8 mouse cellular contexts compared by ENCODE assay signal in the genomic region with DNA sequence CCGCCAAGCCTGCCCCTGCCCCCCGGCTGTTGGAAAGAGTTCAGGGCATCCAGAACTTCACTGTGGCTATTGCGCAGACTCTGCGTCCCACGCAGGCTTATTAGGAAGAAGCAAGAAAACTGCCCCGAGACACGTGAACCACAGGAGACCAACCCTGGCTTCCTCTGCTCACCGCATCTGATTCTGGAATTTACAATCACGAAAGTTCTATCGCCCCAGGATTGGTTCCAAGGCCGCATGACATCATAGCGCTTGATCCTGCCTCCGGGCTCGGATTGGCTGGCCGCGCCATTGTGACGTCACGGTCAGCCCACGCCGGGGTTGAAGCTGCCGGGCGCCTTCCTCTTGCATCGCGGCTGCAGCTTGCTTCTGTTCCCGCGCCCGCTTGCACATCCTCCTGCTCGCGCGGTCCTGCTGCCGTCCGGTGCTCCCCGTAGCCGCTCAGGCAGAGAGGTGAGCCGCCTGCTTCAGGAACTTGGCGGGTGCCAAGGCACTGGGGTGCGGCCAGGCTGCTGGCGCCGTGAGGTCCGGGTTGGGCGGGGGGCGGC. TPM values are rescaled to one million over a fixed set of nuclear protein-coding genes. Genes with fewer than 3 reads are reported as not detected.
DNase-seq lines count a peak whose midpoint lies in the region; ATAC-seq and TF ChIP-seq lines count a peak whose summit lies in the region.

TSS of gene Elovl5 (plus strand) at position 291 of the 548 bp plus-strand sequence.

- TF ChIP-seq EP300 in heart, adult 2 months (IDR thresholded peaks at IDR 0.05; ENCODE audit: insufficient read depth, low read depth, low read length), result no peak; the same call in 1 of the 2 replicates

- intact Hi-C loops in heart, adult 2 months (cut with DNase I), result loop anchor here (10.0 kb wide), 1 partner anchor 258 kb away; no protein-coding TSS in a partner anchor

- H3K79me2 ChIP-seq in heart, adult 2 months (replicated peaks; ENCODE audit: control insufficient read depth, insufficient read depth, low read length), result peaks cover 2% of the 10 kb centered on the region; the same call in 1 of the 2 replicates

- peak; percentile 95 for ATAC-seq in embryonic facial prominence, embryonic 14.5 days (ENCODE audit: low read depth)
- peak; percentile 94 for ATAC-seq in limb, embryonic 13.5 days (ENCODE audit: low FRiP score, low read depth)
- ATAC-seq in midbrain, embryonic 16.5 days, result peak; percentile 96

- peak within 1 kb of the TSS; percentile 88 for H3K4me3 ChIP-seq in embryonic facial prominence, embryonic 14.5 days (ENCODE audit: low read depth, low read length)
- H3K4me3 ChIP-seq in heart, adult 2 months, result peak within 1 kb of the TSS; percentile 84
- H3K4me3 ChIP-seq in limb, embryonic 13.5 days, result peak within 1 kb of the TSS; percentile 87
- H3K4me3 ChIP-seq in midbrain, embryonic 16.5 days (ENCODE audit: low read depth, low read length), result peak within 1 kb of the TSS; percentile 96

- no peaks in the 10 kb centered on the region for H3K9me3 ChIP-seq in embryonic facial prominence, embryonic 14.5 days (ENCODE audit: control insufficient read depth, low read length)
- no peaks in the 10 kb centered on the region for H3K9me3 ChIP-seq in limb, embryonic 13.5 days
- no peaks in the 10 kb centered on the region for H3K9me3 ChIP-seq in midbrain, embryonic 16.5 days (replicated peaks; ENCODE audit: control insufficient read depth, low read length, poor library complexity, severe bottlenecking)

- peak within 1 kb of the TSS; percentile 76 for H3K4me2 ChIP-seq in embryonic facial prominence, embryonic 14.5 days (ENCODE audit: low read depth, low read length)
- H3K4me2 ChIP-seq in limb, embryonic 13.5 days (replicated peaks), result peak within 1 kb of the TSS; percentile 87
- peak within 1 kb of the TSS; percentile 97 for H3K4me2 ChIP-seq in midbrain, embryonic 16.5 days (ENCODE audit: low read length)

- TF ChIP-seq POLR2A in heart, adult 2 months (IDR thresholded peaks at IDR 0.05; ENCODE audit: insufficient read depth, low read depth, low read length), result peak; percentile 79

- under 1% methylated on average over 42 of the region's 42 CpGs for WGBS in embryonic facial prominence, embryonic 14.5 days
- WGBS in heart, adult 2 months, result under 1% methylated on average over 42 of the region's 42 CpGs
- under 1% methylated on average over 42 of the region's 42 CpGs for WGBS in limb, embryonic 13.5 days
- under 1% methylated on average over 42 of the region's 42 CpGs for WGBS in midbrain, embryonic 16.5 days

- no peak for TF ChIP-seq CTCF in heart, adult 2 months (IDR thresholded peaks at IDR 0.05)

- H3K27me3 ChIP-seq in embryonic facial prominence, embryonic 14.5 days (replicated peaks; ENCODE audit: control insufficient read depth, insufficient read depth, low read length), result no peaks in the 10 kb centered on the region
- no peaks in the 10 kb centered on the region for H3K27me3 ChIP-seq in heart, adult 2 months (ENCODE audit: control insufficient read depth, insufficient read depth, low read length)
- no peaks in the 10 kb centered on the region for H3K27me3 ChIP-seq in limb, embryonic 13.5 days
- no peaks in the 10 kb centered on the region for H3K27me3 ChIP-seq in midbrain, embryonic 16.5 days (ENCODE audit: control insufficient read depth, insufficient read depth, low read depth, low read length)

- peaks cover 12% of the 10 kb centered on the region; the same call in 1 of the 2 replicates for H3K4me1 ChIP-seq in embryonic facial prominence, embryonic 14.5 days (ENCODE audit: control insufficient read depth, insufficient read depth, low read length)
- peaks cover 7% of the 10 kb centered on the region for H3K4me1 ChIP-seq in heart, adult 2 months (ENCODE audit: control insufficient read depth, insufficient read depth, low read length)
- H3K4me1 ChIP-seq in limb, embryonic 13.5 days, result peaks cover 36% of the 10 kb centered on the region
- peaks cover 17% of the 10 kb centered on the region for H3K4me1 ChIP-seq in midbrain, embryonic 16.5 days (ENCODE audit: control insufficient read depth, insufficient read depth, low read length)

- no peaks in the 10 kb centered on the region for H3K36me3 ChIP-seq in embryonic facial prominence, embryonic 14.5 days (ENCODE audit: control insufficient read depth, insufficient read depth, low read length)
- H3K36me3 ChIP-seq in heart, adult 2 months (ENCODE audit: control insufficient read depth, insufficient read depth, low read length), result peaks cover 3% of the 10 kb centered on the region; the same call in 1 of the 2 replicates
- no peaks in the 10 kb centered on the region for H3K36me3 ChIP-seq in limb, embryonic 13.5 days
- no peaks in the 10 kb centered on the region for H3K36me3 ChIP-seq in midbrain, embryonic 16.5 days (ENCODE audit: control insufficient read depth, insufficient read depth, low read length)

- DNase-seq in 3T3-L1 (ENCODE audit: low read depth, low spot score), result peak; percentile 96
- DNase-seq in adrenal gland, postnatal 4 days (ENCODE audit: low spot score in 2 of 2), result peak; percentile 89 to 93
- peak; percentile 98 for DNase-seq in embryonic facial prominence, embryonic 14.5 days (ENCODE audit: low spot score)
- peak; percentile 98 for DNase-seq in heart, adult 2 months
- peak; percentile 97 to 98 for DNase-seq in kidney, adult 8-10 months
- DNase-seq in spleen, postnatal 10 days (ENCODE audit: low spot score in 2 of 2), result peak; percentile 82 to 92

- H3K27ac ChIP-seq in embryonic facial prominence, embryonic 14.5 days (replicated peaks; ENCODE audit: low read depth, low read length), result peak within 1 kb of the TSS; percentile 86
- H3K27ac ChIP-seq in heart, adult 2 months, result peak within 1 kb of the TSS; percentile 93
- H3K27ac ChIP-seq in limb, embryonic 13.5 days, result peak within 1 kb of the TSS; percentile 85
- peak within 1 kb of the TSS; percentile 95 for H3K27ac ChIP-seq in midbrain, embryonic 16.5 days (ENCODE audit: low read length)

- peak within 1 kb of the TSS; percentile 85 for H3K9ac ChIP-seq in embryonic facial prominence, embryonic 14.5 days (ENCODE audit: low read depth, low read length)
- H3K9ac ChIP-seq in heart, adult 2 months (ENCODE audit: low read depth, low read length), result peak within 1 kb of the TSS; percentile 88
- peak within 1 kb of the TSS; percentile 88 for H3K9ac ChIP-seq in limb, embryonic 13.5 days
- peak within 1 kb of the TSS; percentile 90 for H3K9ac ChIP-seq in midbrain, embryonic 16.5 days (ENCODE audit: low read depth, low read length)

RNA-seq across cellular contexts. Expression of gene Elovl5, which starts in this region (rescaled TPM):
- 100 to 1,000 TPM; 226 to 250 TPM for total RNA-seq in adrenal gland, postnatal 4 days (2021)
- polyA plus RNA-seq in embryonic facial prominence, embryonic 14.5 days (2014; fragmentation: Nextera tagmentation; extraction: Ambion mirVana), result 73.0 and 74.2 TPM in 2 replicates
- total RNA-seq in heart, adult 2 months (2021), result 10 to 100 TPM; 34.0 to 37.5 TPM
- polyA plus RNA-seq in heart, adult 2 months (2012; rRNA removed), result 35.9 and 50.2 TPM in 2 replicates
- polyA plus RNA-seq in limb, embryonic 13.5 days (2015; fragmentation: Nextera tagmentation; extraction: Ambion mirVana), result 72.3 and 75.5 TPM in 2 replicates
- polyA plus RNA-seq in midbrain, embryonic 16.5 days (2015; fragmentation: Nextera tagmentation; extraction: Ambion mirVana), result 66.4 and 67.4 TPM in 2 replicates

Comparison
In these comparisons a context has a peak if more than half of its experiments do, and no peak if none do; other contexts are left out.
1. Peak in every context shown above with its lines: DNase-seq, ATAC-seq, H3K4me3 ChIP-seq and H3K27ac ChIP-seq.
2. RNA of gene Elovl5 (total RNA-seq): 226 to 250 TPM in adrenal gland, postnatal 4 days; 34.0 to 37.5 TPM in heart, adult 2 months; every median in the first group is over 4 times any median in the second.